Mouse (Mus musculus): ENCODE data around the gene Cebpb. TPM values are rescaled to one million over a fixed set of nuclear protein-coding genes. Genes with fewer than 3 reads are reported as not detected.

Cebpb gene
- total RNA-seq, 1 experiment from 2014 or later: 20.1 TPM

GRCm38 (mm10) chr2:167734861-167735260 is 46.1 kb downstream of the Cebpb start:
- no peak for ATAC-seq (replicated peaks in 1 of 2; ENCODE audit: insufficient read depth in 1 of 2, low FRiP score in 2 of 2, low TSS enrichment in 1 of 2, low read depth in 1 of 2, poor library complexity in 2 of 2, severe bottlenecking in 2 of 2)

- ATAC-seq (replicated peaks in 1 of 2; ENCODE audit: insufficient read depth in 1 of 2, low FRiP score in 2 of 2, low TSS enrichment in 1 of 2, low read depth in 1 of 2, poor library complexity in 2 of 2, severe bottlenecking in 2 of 2): no peak
Measured at GRCm38 (mm10) chr2:167739030-167739429, 50.3 kb downstream of the Cebpb start.

Other genes starting within 250 kb of the Cebpb start
- gene Rnf114, start 196.3 kb upstream of the Cebpb start, total RNA-seq (2017): 43.0 and 53.4 TPM in 2 replicates
- 11.6 and 16.9 TPM in 2 replicates for gene Spata2, start 196.0 kb upstream of the Cebpb start, total RNA-seq (2017)
- not detected in 2 replicates for gene Snai1, start 150.7 kb upstream of the Cebpb start, total RNA-seq (2017)
- 44.9 and 64.5 TPM in 2 replicates for gene Ube2v1, start 56.8 kb upstream of the Cebpb start, total RNA-seq (2017)
- gene Gm20431, start 27.4 kb upstream of the Cebpb start, total RNA-seq (2017): not detected in 2 replicates
- 22.6 and 32.3 TPM in 2 replicates for gene Tmem189, start 907 bp downstream of the Cebpb start, total RNA-seq (2017)
- gene Ptpn1, start 243.1 kb downstream of the Cebpb start, total RNA-seq (2017): 37.1 and 61.6 TPM in 2 replicates

All from hematopoietic stem cell, adult 5-6 weeks (primary cell).